Mouse (Mus musculus): ENCODE results near the gene Gtf2a2.

DNA sequence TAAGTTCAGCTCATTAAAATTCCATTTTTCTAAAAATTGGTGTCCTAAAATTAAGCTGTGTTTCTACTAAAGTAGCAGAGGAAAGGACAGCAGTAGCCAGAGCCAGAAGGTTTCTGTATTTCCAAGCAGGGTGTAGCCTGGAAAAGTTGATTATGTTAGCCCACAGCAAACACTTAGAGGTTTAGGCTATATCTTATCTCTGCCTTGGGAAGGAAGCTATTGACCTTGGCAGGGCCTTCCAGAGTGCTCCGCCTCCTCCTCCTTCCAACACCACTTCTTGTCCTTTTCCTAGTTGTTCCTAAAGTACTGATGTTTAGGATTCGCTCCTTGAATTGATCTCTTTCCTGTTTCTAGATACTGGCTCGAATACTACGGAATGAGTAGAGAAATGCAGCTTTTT lies 9.7 kb downstream of the Gtf2a2 start:
- TF ChIP-seq CTCF (IDR thresholded peaks at IDR 0.05; ENCODE audit: low read depth) (no peak), EP300 (IDR thresholded peaks at IDR 0.05; ENCODE audit: low read depth) (no peak)
